Comparison of ENCODE assay signal across 16 mouse cellular contexts in genomic region chr9:40773869-40774268, GRCm38 (mm10).
"Had no signal": no experiment of that assay in that cellular context is flagged by ENCODE, and none has a peak within 500 bp of the region (broad histone marks: within the 10 kb centered on the region; RNA-seq: fewer than 3 reads in every experiment).

No protein-coding gene starts in this region.

- H3K4me3 ChIP-seq: lung, embryonic 15.5 days; megakaryocyte, embryonic 14.5 days; midbrain, embryonic 12.5 days; midbrain, embryonic 15.5 days; neural tube, embryonic 12.5 days; stomach, embryonic 15.5 days had no signal

- H3K36me3 ChIP-seq: lung, embryonic 15.5 days; midbrain, embryonic 12.5 days; stomach, embryonic 15.5 days had no signal

- H3K27me3 ChIP-seq: lung, embryonic 15.5 days; megakaryocyte, embryonic 14.5 days; midbrain, embryonic 12.5 days; midbrain, embryonic 15.5 days; neural tube, embryonic 12.5 days; stomach, embryonic 15.5 days had no signal

- ATAC-seq: lung, postnatal 0 days; midbrain, embryonic 15.5 days had no signal

- H3K27ac ChIP-seq: lung, embryonic 15.5 days; macrophage; midbrain, embryonic 12.5 days; midbrain, embryonic 15.5 days; neural tube, embryonic 12.5 days; stomach, embryonic 15.5 days; stomach, postnatal 0 days had no signal

- H3K9ac ChIP-seq: lung, embryonic 15.5 days; midbrain, embryonic 12.5 days; midbrain, embryonic 15.5 days; neural tube, embryonic 12.5 days; stomach, embryonic 15.5 days had no signal

- H3K4me1 ChIP-seq: midbrain, embryonic 15.5 days; stomach, embryonic 15.5 days had no signal

- H3K4me2 ChIP-seq: lung, embryonic 15.5 days; midbrain, embryonic 12.5 days; midbrain, embryonic 15.5 days; neural tube, embryonic 12.5 days; stomach, embryonic 15.5 days had no signal

- H3K9me3 ChIP-seq: lung, embryonic 15.5 days; megakaryocyte, embryonic 14.5 days; midbrain, embryonic 12.5 days; midbrain, embryonic 15.5 days; neural tube, embryonic 12.5 days; stomach, embryonic 15.5 days had no signal

- DNase-seq: lung, adult 2 months; lung, postnatal 14 days; lung, postnatal 36 days; right cerebral cortex, postnatal 14 days; thymus, adult 2 months; thymus, postnatal 25 days; thymus, postnatal 4 days had no signal
